Mouse (Mus musculus) CH12.LX (cell line): ENCODE measurements around the gene Adgrb3. TPM values are rescaled to one million over a fixed set of nuclear protein-coding genes. Genes with fewer than 3 reads are reported as not detected.

Experiments
- DNase-seq: peaks from one replicate; pipeline ENCODE4 v3.0.0-alpha.2; 2013; ENCODE audit errors: extremely low read depth
- H3K27ac ChIP-seq: 2 replicates; pipeline ENCODE4 v1.5.1; 2012; ENCODE audit warnings: low read depth, mild to moderate bottlenecking, control low read depth, moderate library complexity; ENCODE audit not compliant: insufficient read depth
- H3K27me3 ChIP-seq: replicated peaks from 2 replicates; pipeline ENCODE3; 2012; ENCODE audit warnings: inconsistent platforms
- H3K36me3 ChIP-seq, 2 experiments: replicated peaks in 1 of 2; 2 replicates each; pipeline versions ENCODE3 to v1.6.1; 2012; ENCODE audit warnings: inconsistent platforms in 1 of 2, low read length in 1 of 2, mild to moderate bottlenecking in 1 of 2, mixed read lengths in 1 of 2, moderate library complexity in 1 of 2; ENCODE audit not compliant: control insufficient read depth in 1 of 2, insufficient read depth in 1 of 2
- H3K4me1 ChIP-seq, 2 experiments: 2 replicates each; pipeline ENCODE4 v1.6.1; 2012; ENCODE audit warnings: inconsistent platforms in 1 of 2, moderate library complexity in 1 of 2; ENCODE audit not compliant: insufficient read depth in 2 of 2, control insufficient read depth in 1 of 2
- H3K4me2 ChIP-seq: 2 replicates; pipeline ENCODE4 v1.6.1; 2012; ENCODE audit warnings: low read depth, mild to moderate bottlenecking, control low read depth; ENCODE audit not compliant: poor library complexity, insufficient read depth, severe bottlenecking
- H3K4me3 ChIP-seq, 3 experiments: fragments of 150-350 bp in 1 of 3; sonication (generic) in 1 of 3; replicated peaks in 1 of 3; 2 replicates each; pipeline versions ENCODE3 to v1.5.1; 2011 to 2012; ENCODE audit warnings: low read depth in 2 of 3, low read length in 2 of 3, mild to moderate bottlenecking in 2 of 3, moderate library complexity in 2 of 3, control low read depth in 1 of 3, improper control_type of control experiment in 1 of 3, inconsistent platforms in 1 of 3, mixed read lengths in 1 of 3; ENCODE audit not compliant: poor library complexity in 1 of 3
- H3K79me2 ChIP-seq: replicated peaks from 2 replicates; pipeline ENCODE4 v1.6.1; 2012; ENCODE audit warnings: mild to moderate bottlenecking, moderate library complexity; ENCODE audit not compliant: control insufficient read depth, poor library complexity, insufficient read depth, severe bottlenecking; ENCODE audit errors: extremely low read depth
- H3K9ac ChIP-seq: 2 replicates; pipeline ENCODE4 v1.6.1; 2012; ENCODE audit warnings: low read depth, mild to moderate bottlenecking, control low read depth, moderate library complexity; ENCODE audit not compliant: insufficient read depth
- H3K9me3 ChIP-seq: replicated peaks from 2 replicates; pipeline ENCODE3; 2012; ENCODE audit warnings: low read length, inconsistent platforms, mixed read lengths
- BHLHE40 ChIP-seq: IDR thresholded peaks from 2 replicates; pipeline ENCODE4 v1.6.1; 2011; ENCODE audit warnings: mild to moderate bottlenecking, low read depth, low read length, improper control_type of control experiment
- E2F4 ChIP-seq: IDR thresholded peaks from 2 replicates; pipeline ENCODE4 v1.6.1; 2011; ENCODE audit warnings: low read depth, low read length, improper control_type of control experiment; ENCODE audit not compliant: insufficient replicate concordance
- EP300 ChIP-seq: IDR thresholded peaks from 2 replicates; pipeline ENCODE4 v1.6.1; 2011; ENCODE audit warnings: low read length, improper control_type of control experiment
- ETS1 ChIP-seq: conservative IDR thresholded peaks from 2 replicates; pipeline ENCODE4 v1.6.1; 2012; ENCODE audit warnings: low read depth, mild to moderate bottlenecking, inconsistent platforms, low read length, improper control_type of control experiment, moderate library complexity
- HCFC1 ChIP-seq: IDR thresholded peaks from 2 replicates; pipeline ENCODE4 v1.6.1; 2012; ENCODE audit warnings: low read depth, mild to moderate bottlenecking, inconsistent platforms, low read length, improper control_type of control experiment
- JUN ChIP-seq: IDR thresholded peaks from 2 replicates; pipeline ENCODE4 v1.6.1; 2011; ENCODE audit warnings: low read depth, mild to moderate bottlenecking, low read length, improper control_type of control experiment, moderate library complexity; ENCODE audit not compliant: insufficient read depth
- KAT2A ChIP-seq: IDR thresholded peaks from 2 replicates; pipeline ENCODE4 v1.6.1; 2012; ENCODE audit warnings: low read length, improper control_type of control experiment, inconsistent platforms; ENCODE audit not compliant: insufficient replicate concordance
- MAX ChIP-seq: IDR thresholded peaks from 2 replicates; pipeline ENCODE4 v1.6.1; 2011; ENCODE audit warnings: low read length, improper control_type of control experiment
- MAZ ChIP-seq: IDR thresholded peaks from 2 replicates; pipeline ENCODE4 v1.6.1; 2012; ENCODE audit warnings: low read depth, mild to moderate bottlenecking, inconsistent platforms, low read length, improper control_type of control experiment, moderate library complexity
- MEF2A ChIP-seq: IDR thresholded peaks from 2 replicates; pipeline ENCODE4 v1.6.1; 2014; ENCODE audit warnings: low read depth, mild to moderate bottlenecking, inconsistent platforms, low read length, improper control_type of control experiment, borderline replicate concordance
- NRF1 ChIP-seq: IDR thresholded peaks from 2 replicates; pipeline ENCODE4 v1.6.1; 2014; ENCODE audit warnings: low read depth, mild to moderate bottlenecking, inconsistent platforms, low read length, improper control_type of control experiment, moderate library complexity
- RAD21 ChIP-seq: IDR thresholded peaks from 2 replicates; pipeline ENCODE4 v1.6.1; 2011; ENCODE audit warnings: low read depth, mild to moderate bottlenecking, low read length, improper control_type of control experiment, moderate library complexity
- RCOR1 ChIP-seq: conservative IDR thresholded peaks from 2 replicates; pipeline ENCODE4 v1.6.1; 2012; ENCODE audit warnings: low read depth, mild to moderate bottlenecking, inconsistent platforms, low read length, improper control_type of control experiment
- SMC3 ChIP-seq: IDR thresholded peaks from 2 replicates; pipeline ENCODE4 v1.6.1; 2011; ENCODE audit warnings: low read depth, low read length, improper control_type of control experiment
- UBTF ChIP-seq: IDR thresholded peaks from 2 replicates; pipeline ENCODE4 v1.6.1; 2012; ENCODE audit warnings: low read depth, mild to moderate bottlenecking, inconsistent platforms, low read length, improper control_type of control experiment, moderate library complexity
- USF2 ChIP-seq: conservative IDR thresholded peaks from 2 replicates; pipeline ENCODE4 v1.6.1; 2011; ENCODE audit warnings: low read depth, low read length, improper control_type of control experiment
- dilution Hi-C: fragments of 300-500 bp; cut with MboI; formaldehyde crosslinking; loops from 2 replicates; pipeline ENCODE4 v1.14.3; 2020; ENCODE audit warnings: low sequenced_read_pairs; ENCODE audit not compliant: extremely low pct_unique_long_range_greater_than_20kb, extremely low pct_ligation_motif_present
- in situ Hi-C: fragments of 300-500 bp; cut with MboI; formaldehyde crosslinking; loops from 3 replicates; pipeline ENCODE4 v1.14.3; 2019; ENCODE audit warnings: low sequenced_read_pairs, low pct_ligation_motif_present, low pct_unique_long_range_greater_than_20kb, mixed read lengths
- polyA plus RNA-seq: library from polyadenylated mRNA; unstranded; fragments of >175 nt; gene quantifications from 2 replicates; pipeline ENCODE4 v1.2.1, GENCODE M21; 2012; ENCODE audit warnings: low read depth; ENCODE audit not compliant: insufficient read length
- total RNA-seq, 2 experiments: library from RNA; depleted of rRNA; stranded (reverse); fragments of 300-350 nt in 1 of 2; fragments of >200 nt in 1 of 2; gene quantifications; 2 replicates each; pipeline ENCODE4 v1.2.3; 2012 to 2014

The Adgrb3 gene
- total RNA-seq (2012; rRNA removed), result not detected in 2 replicates
- not detected in 2 replicates for total RNA-seq (2014; rRNA removed)
- not detected in 2 replicates for polyA plus RNA-seq

DNA sequence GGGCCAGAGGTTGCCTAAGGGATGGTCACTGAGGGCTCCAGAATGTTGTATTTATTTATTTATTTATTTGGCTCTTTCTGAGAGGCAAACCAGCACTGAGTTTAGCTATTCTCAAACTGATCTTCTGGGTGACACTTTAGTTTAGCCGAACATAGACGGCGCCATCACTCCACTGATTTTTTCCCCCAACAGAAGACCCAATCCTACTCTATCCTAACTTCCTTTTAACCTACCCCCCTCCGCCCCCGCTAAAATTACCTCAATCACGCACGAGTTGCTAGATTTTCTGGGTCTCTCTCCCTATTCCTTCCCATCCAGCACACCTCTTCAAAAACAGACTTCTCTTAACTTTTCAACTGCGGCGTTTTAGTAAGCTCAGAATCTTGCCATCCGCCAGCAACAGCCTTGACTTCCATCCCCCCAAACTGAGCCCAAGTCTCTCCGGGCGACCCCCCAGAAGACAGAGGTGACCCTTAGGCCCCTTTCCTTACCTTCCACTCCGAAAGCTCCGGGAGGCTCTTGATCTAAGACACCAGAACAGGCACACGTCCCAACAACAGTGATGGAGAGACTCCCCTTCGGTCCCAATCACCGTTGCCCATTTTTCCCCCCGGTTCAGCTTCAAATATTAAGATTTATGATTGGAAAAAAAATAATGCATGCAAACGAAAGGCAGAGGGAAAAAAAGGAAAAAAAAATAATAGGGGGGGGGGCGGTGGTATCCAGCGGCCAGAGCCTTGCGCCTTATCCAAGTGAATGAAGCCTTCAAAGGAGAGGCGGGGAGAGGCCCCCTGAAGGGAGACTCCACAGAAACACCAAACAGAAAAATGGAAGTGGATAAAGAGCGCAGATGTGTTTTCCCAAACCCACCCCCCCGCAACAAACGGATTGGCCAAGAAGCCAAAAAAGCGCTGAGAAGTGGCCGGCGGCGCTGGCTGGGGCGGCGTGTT lies at the start of gene Adgrb3:
Gene Adgrb3, minus strand, starts transcription at position 737 of the 950 bp plus-strand sequence.
- DNase-seq, result no peak
- in situ Hi-C loops, result no loop called here
- Histone ChIP-seq H3K27ac (no peak within 1 kb of the TSS), H3K9me3 (peaks cover 45% of the 10 kb centered on the region), H3K9ac (no peak within 1 kb of the TSS), H3K36me3 (no peaks in the 10 kb centered on the region), H3K4me1 (no peaks in the 10 kb centered on the region), H3K79me2 (no peaks in the 10 kb centered on the region), H3K4me3 (no peak within 1 kb of the TSS), H3K4me2 (no peak within 1 kb of the TSS), H3K27me3 (no peaks in the 10 kb centered on the region)
- TF ChIP-seq BHLHE40, result no peak
- TF ChIP-seq USF2, result no peak
- no peak for TF ChIP-seq HCFC1
- TF ChIP-seq MEF2A, result no peak
- no peak for TF ChIP-seq UBTF
- TF ChIP-seq SMC3, result no peak
- TF ChIP-seq MAX, result no peak
- no peak for TF ChIP-seq E2F4
- no peak for TF ChIP-seq RAD21
- TF ChIP-seq ETS1, result no peak
- TF ChIP-seq MAZ, result no peak
- TF ChIP-seq RCOR1, result no peak
- TF ChIP-seq NRF1, result no peak
- no peak for TF ChIP-seq KAT2A
- TF ChIP-seq EP300, result no peak
- dilution Hi-C loops, result no loop called here

DNA sequence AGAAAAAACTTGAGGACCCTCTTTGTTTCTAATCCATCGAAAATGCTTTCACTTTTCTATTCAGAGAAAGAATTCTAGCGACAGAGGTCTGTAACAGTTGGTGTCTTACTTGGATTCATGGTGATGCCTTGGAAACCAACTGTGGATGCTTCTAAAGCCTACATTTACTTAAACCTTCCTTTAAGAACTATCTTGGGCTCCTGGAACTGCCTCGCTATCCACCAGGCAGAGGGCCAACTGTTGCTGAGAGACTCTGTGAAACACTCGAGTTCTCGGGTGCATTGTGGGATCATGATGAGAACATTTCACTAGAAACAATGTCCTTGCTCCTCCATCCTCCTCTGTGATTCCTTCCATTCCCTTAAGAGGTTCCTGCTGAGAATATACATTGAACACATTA lies 48.0 kb upstream of the Adgrb3 start:
- H3K9me3 ChIP-seq, result no peaks in the 10 kb centered on the region
- H3K4me2 ChIP-seq, result peak overlapping the region; percentile 22; the same call in 1 of the 2 replicates
- no peak overlapping the region for H3K9ac ChIP-seq
- H3K79me2 ChIP-seq, result no peaks in the 10 kb centered on the region
- TF ChIP-seq JUN (no peak), HCFC1 (no peak), RAD21 (no peak)
- in situ Hi-C loops (no loop called here), dilution Hi-C loops (no loop called here)
- no peak overlapping the region for H3K27ac ChIP-seq
- DNase-seq, result no peak
- H3K4me3 ChIP-seq, result peak overlapping the region in 1 of 3 experiments; percentile 20
- H3K36me3 ChIP-seq, result no peaks in the 10 kb centered on the region
- H3K4me1 ChIP-seq, result no peaks in the 10 kb centered on the region
- H3K27me3 ChIP-seq, result no peaks in the 10 kb centered on the region
